Mouse (Mus musculus) cerebellum, postnatal 10 days (tissue): ENCODE results near the gene Ralb.

Source experiments
- DNase-seq, 2 experiments: peaks; one replicate each; pipeline ENCODE4 v3.0.0; 2021; ENCODE audit warnings: mixed read lengths in 2 of 2

The Ralb gene

DNA sequence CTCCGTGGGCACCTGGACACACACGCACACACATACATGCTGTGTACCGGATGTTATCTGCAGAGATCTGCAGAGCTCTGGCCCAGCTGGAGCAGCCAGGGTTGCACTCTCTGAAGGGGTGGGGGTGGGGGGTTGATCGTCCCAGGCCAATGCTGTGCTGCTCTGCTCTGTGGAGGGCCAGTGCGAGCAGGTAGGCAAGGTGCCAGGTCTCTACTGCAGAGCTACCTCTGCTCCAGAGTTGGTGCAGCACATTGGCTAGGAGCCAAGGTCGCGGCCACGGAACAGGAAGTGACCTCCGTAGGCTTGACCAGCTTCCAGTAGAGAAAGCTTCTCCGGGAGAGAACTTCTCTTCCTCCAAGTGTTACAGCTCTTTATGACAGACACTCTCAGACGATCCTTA is 12.5 kb downstream of the Ralb start:
- DNase-seq, result peak; percentile 58 to 62

DNA sequence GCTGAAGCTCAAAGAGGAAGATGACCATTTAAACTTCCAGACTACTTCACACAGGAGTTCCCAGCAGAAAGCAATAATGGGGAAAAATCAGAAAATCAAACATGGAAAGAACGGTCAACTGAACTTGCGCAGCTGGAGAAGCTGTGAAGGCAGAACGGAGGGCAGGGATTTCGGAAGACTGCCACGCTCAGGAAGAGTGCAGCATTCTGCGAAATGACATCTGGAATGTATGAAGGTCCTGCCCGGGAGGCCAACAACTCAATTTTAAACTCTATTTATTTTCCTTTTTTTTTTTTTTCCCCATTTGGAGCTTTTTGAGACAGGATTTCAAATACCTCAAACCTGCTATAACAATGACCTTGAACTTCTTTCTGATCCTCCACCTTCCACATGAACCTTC is 13.8 kb downstream of the Ralb start:
- DNase-seq, result no peak

DNA sequence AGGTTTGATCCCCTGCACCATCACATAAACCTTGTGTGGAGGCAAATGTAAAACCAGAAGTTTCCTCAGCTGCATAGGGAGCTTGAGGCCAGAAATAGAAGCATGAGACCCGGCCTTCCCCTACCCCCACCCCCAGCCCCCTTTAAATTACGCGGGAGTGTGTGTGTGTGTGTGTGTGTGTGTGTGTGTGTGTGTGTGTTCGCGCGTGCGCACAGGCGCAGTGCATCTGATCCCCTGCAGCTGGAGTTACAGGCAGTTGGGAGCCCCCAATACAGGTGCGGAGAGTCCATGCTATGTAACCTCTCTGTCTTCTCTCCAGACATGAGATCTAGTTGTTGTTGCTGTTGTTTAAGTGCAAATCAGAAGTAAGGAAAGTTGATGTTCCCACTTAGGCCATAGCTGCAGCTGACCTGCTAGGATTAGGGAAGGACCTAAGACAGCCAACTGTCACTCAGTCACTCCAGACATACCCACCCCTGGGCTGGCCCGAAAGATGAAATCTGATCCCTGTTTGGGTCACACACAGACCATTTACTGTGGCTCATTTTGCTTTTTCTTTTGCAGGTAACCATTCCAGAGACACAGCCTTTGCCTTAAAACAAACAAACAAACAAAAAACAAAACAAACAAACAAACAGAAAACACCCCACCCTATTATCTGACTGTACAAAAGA is 16.5 kb downstream of the Ralb start:
- no peak for DNase-seq

DNA sequence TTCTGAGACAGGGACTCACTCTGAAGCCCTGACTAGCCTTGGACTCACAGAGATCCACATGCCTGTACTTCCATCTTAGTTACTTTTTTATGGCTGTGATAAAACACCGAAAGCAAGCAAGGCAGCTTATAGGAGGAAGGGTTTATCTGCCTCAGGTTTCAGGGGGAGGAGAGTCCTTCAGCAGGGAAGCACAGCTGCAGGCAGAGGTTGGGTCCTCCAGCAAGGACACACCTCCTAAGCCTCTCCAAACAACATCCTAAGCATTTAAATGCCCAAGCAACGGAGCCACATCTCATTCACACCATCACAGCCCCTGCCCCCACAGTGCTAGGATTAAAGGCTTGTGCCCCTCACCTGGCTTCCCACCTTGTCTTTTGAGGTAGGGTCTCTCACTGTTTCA is 18.8 kb downstream of the Ralb start:
- DNase-seq, result no peak

DNA sequence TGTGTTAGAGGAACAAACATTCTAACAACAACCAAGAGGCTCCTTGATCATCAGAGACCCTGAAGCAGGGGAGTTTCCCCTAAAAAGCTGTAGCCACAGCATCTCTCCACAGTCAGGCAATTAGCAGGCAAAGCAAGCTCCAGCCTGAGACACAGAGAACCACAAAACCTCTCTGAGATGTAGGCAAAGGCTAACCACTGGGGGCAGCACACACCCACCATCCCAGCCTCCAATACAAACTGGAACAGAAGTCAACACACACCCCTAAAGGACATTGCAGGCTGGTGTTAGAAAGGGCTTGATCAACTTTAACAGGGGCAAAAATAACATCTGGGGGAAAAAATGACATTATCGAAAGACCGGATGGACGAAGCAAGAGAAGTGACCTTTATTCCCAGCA is 20.1 kb downstream of the Ralb start:
- DNase-seq, result peak; percentile 60 to 69

DNA sequence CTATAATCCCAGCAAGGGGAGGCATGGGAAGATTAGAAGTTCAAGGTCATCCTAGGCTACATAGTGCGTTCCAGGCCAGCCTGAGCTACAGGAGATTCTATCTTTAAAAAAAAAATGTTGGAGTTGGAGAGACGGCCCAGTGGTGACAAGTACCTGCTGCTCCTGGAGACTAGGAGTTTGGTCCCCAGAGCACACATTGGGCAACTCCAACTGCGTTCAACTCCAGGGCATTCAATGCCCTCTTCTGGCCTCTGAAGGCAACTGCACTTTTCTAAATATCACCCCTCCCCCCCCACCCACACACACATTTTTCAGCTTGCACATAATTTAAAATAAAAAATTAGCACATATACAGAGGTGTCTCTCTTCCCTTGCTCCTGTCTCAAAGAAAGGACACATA is 21.7 kb downstream of the Ralb start:
- DNase-seq, result no peak

DNA sequence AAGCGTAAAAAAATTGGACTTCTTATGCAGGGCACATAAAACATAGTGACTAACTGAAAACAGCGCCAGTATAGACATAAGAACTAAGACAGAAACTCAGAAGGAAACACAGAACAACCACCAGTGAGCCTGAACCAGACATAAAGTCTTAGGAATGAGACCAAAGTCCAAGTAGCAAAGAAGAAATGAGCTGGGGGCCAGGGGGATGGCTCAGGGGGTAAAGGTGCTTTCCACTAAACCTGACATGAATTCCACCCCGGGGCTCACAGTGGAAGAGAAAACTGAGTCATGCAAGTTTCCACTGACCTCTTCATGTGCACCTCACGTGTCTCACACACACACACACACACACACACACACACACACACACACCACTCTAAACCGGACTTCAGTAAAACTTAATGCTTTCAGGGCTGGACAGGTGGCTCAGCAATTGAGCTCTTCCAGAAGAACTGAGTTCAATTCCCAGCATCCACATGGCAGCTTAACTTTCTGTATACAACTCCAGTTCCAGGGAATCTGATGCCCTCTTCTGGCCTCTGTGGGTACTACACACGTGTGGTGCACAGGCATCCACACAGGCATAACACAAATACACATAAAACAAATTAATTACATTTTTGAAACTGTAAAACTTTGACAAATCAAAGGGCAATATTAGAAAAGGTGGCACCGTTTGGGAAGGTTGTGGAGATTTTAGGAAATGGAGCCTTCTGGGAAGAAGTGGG is 23.2 kb downstream of the Ralb start:
- peak in 1 of 2 experiments; percentile 24 for DNase-seq

DNA sequence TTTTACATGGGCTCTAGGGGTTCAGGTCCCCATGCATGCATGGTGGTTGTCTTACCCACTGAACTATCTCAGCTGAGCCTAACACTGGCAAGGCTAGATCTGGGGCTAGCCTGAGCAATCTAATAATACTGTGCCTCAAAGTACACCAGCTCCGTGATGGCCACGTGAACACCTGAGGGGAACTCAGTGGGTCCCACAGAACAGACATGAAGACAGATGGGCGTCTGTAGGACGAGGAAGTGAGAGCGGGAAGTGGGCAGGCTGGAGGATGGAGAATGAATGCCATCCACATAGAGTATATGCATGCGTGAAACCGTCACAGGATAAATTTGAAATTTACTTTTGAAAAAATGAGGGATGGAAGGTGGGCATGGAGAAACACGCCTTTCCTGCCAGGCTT is 23.9 kb downstream of the Ralb start:
- no peak for DNase-seq

DNA sequence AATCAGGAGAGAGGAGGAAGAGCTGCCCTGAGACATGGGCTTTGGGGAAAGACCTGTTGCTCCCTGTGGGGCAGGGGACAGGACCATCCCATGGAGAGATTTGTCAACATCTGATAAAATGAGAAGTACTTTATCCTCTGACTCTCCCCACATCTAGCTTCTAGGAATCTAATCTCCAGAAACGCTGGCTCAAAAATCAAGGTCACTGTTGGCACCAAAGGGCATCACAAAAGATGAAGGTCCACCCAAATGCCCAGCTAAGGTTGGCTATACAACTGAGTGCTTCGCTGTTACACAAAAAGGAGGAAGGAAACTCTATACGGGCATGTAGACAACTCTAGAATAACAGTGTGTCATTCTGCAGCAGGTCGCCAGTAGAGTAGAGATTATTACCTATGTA is 25.0 kb downstream of the Ralb start:
- DNase-seq, result no peak

DNA sequence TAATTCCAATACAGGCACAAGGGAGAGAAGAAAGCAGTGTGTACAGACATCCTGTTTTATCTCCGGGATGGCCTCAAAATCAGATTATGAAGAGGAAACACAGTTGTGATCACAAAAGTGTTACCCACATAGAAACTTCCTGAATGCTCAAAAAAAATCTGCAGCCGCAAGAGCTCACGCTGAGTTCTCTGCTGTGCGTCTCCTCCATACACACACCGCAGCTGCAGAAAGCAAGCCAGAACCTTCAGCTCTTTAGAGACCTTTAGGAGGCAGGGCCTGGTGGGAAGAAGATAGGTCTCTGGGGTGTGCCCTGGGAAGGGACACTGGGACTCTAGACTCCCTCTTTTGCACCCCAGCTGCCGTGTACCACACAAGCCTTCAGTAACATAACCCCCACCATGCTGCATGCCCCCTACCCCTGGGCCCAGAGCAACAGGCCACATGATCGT is 27.7 kb downstream of the Ralb start:
- DNase-seq, result no peak

DNA sequence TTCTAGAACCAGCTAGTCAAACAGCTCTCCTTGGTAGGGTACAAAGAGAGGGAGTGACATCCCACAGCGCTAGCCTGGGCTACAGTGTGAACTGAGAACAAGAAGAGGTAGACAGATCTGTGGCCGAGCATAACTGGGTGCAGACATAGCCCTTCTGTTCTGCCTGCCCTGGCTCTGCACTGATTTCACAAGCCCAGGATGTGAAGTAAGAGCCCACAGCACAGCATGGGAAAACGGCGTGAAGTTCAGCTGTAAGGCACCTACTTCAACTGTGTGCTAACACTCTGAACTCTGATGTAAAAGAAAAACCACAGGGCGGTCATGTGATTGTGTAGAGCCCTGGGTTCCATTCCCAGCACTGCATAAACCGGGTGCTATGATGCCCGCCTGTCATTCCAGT is 29.9 kb downstream of the Ralb start:
- no peak for DNase-seq

DNA sequence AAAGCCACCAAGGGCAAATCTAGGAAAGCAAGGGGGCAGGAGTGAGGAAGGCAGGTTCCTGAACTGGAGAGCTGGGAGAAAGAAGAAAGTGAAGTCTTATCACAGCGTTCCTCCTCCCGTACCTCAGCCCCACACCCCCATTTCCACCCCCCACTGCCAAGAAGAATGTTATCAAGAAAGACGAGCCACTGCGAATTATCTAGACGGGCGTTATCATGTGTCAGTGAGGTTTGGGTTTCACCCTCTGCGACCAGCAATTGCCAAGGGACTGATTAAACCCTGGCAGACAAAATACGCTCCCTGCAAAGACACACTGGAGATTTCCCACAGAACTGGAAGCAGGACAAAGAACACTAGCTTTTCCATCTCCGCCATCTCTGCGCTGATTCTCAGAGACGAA is 31.9 kb downstream of the Ralb start:
- no peak for DNase-seq

DNA sequence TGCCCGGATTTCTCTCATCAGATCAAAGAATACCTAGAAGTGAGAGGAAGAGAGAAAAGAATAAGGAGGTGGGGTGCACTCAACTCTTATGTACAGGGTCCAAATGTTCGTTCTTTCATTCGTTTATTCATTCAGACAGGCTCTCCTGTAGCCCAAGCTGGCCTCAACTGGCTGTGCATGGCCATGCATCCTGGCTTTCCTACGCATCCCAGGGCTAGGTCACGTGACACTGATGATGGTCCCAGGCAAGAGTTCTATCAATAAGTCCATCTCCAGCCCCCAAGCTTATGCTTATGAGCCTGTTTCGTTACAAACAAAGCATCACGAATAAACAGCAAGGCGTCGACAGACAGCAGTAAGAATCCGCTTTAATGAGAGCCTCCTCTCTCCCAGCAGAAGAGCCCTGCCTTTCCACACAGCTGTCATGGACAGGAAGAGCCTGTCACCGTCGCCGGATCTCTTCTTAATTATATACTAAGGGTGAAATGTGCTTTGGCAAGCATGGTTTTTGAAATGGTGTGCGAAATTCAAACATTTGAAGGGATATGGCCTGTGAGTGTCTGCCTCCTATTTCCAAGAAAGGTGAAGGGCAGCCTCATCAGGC is 32.7 kb downstream of the Ralb start:
- no peak for DNase-seq

DNA sequence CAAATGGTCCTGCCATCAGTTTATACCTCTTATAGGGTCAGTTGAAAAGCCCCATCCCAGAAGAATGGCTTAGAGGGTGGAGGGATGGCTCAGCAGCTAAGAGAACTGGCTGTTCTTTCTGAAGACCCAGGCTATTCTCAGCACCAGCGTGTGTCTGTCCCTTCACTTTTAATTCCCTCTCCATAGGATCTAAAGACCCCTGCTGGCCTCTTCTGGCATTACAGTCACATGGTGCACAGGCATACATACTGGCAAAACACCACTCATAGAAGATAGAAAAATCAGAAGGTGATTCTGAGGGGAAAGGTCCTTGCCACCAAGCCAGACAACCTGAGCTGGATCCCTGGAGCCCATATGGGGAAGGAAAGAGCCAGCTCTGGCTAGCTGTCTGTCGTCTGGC is 41.2 kb downstream of the Ralb start:
- DNase-seq, result peak; percentile 78 to 81

DNA sequence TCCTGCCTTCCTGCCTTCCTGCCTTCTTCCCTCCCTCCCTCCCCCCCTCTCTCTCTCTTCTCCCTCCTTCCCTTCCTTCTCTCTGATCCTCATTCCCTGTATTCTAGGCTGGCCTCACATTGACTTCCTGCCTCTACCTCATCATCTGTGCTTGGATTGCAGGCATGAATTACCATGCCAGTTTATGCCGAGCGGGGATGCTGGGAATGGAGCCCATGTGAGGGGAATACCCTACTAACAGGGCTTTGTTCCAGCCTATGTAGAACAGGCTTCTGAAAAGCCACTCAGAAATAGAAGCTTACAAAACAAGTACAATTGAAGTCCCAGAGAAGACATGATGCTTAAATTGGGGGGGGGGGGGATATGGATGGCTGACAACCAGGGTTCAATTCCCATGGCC is 44.5 kb downstream of the Ralb start:
- peak; percentile 46 to 51 for DNase-seq

DNA sequence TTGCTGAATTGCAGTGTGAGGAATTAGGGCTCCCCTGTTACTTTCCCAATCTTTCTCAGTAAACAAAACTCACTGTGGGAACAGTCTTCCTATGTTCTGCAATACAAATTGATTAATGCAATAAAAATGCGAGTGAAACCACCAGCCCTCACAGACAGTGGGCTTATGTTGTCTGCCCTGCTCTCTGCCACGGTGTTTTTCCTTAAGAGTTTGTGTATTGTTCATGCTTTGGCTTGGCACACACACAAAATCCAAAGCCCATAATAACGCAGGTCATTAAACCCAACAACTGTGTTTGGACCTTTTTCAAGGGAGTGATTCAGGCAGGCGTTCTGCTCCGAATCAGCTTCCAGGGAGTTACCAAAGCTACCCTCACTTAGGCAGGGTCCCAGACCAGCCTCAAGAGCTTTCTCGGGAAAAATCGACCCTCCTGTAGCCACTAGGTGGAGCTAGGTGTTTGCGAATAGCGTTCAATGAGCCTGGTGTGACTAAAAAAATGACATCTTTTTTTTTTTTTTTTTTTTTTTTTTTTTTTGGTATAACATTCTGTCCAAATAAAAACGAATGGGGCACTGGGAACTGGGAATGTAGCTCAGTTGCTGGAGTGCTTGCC is 46.5 kb downstream of the Ralb start:
- peak; percentile 83 to 87 for DNase-seq

DNA sequence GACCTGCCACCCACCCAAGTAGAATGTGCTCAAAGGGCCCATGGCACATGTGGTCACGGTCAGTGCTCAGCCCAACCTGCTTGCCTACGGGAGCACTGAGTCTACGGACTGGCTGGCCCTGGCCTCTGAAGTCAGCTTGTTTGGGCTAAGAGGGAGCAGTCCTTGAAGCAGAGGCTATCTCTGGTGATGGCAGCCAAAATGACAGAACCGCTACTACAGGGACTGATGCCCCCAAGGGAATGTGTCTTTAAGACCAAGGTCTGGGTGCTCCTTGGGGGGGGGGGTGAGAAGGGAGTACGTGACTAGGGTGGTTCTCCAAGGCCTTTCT is 47.1 kb downstream of the Ralb start:
- no peak for DNase-seq

DNA sequence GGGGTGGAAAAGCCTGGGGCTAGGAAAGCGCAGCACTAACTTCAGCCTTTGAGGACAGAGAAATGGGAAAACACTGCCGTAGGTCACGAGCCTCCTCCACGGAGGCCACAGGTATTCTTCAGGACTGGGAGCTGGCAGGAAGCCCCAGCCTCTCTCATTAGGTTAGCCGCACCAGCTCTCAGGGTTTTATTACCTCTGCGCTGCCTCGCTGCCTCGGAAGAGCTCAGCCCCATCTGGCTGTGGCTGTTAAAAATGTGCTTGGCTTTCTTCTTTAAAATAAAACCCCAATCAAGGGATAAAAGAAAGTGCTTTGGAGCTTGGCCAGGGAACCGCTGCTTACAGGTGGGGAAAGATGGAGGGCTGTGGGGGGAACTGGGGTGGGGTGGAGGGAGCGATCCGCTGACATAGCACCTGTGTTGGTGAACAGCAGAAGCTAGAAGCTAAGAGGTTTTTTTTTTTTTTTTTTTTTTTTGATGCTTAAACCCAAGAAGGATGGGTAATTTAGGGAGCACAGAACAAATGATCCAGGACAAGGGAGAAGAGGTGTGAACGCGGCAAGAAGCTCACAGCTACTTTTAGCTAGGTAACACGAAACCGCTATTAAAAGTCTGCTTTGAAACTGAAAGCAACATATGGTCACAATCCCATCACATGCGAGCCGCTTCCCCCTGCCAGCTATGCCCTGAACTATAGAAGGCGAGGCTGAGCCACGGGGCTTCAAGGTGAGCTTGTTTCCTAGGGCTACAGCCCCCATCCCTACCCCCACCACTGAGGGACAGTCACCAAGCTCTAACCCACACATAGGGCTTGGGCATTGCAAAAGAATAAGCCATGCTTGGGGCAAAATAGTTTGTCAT is 47.7 kb downstream of the Ralb start:
- DNase-seq, result no peak

DNA sequence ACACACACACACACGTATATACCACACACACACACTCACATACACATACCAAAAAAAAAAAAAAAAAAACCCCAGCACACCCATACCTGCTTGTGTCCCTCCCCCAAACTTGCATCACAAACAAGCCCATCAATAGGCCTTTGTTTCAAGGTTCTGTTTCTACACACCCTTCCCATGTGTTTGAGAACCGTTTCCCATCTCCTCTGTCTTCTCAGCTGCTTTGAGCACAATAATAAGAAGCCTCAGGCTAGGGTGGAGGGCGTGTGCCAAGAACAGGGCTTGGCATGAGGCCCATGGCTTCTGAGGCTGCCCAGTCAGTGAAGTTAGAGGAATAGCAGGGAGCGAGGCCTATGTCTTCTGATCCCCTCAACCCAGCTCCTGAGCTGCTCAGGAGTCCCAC is 50.9 kb downstream of the Ralb start:
- DNase-seq, result peak; percentile 70 to 86

DNA sequence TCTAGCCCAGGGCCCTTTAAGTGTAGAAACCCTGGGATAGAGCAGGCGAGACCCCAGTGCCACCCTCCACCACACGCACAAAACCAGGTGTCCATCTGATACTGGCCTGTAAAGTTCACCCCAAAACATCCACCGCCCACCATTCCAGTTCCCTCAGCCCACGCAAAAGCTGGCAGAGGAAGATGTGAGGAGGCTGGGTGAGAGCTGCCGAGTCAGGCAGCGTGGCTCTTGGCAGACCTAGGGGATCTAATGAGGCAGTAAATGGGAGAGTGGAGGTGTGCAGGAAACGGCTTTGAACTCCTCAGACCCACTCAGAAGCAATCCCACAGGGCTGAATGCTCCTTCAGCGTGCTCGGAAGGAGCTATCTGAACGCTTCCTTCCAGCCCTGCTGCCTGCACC is 53.2 kb downstream of the Ralb start:
- DNase-seq, result no peak

DNA sequence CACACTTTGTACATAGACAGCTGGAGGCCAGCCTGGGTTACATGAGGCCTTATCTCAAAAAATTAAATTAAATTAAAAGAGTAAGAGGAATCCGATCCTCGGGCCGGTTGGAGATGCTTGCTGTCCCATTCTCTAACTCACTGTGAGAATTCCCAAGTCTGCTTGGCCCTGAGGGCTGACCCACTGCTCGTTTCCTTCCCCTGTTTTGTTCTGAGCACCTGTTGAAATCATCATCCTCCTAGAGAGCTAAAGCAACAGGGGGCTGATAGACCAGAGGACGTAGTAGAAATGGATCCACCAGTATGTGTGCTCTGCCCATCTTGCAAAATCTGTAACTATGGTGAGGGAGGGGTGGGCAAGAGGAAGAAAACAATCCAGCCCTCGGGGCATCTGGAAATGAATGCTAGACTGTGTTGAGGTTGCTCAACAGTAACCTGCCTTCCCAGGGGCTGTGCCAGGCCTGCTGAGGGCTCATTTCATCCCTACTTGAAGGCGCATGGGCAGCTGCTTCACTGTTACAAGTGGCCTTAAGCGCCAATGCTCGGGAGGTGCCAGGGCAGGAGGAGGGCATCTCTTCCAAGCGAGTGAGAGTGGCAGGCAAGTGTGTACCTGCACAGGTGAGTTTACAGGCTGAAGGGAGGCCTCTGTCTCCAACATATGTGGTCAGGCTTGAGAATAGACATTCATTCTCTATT is 53.8 kb downstream of the Ralb start:
- no peak for DNase-seq

DNA sequence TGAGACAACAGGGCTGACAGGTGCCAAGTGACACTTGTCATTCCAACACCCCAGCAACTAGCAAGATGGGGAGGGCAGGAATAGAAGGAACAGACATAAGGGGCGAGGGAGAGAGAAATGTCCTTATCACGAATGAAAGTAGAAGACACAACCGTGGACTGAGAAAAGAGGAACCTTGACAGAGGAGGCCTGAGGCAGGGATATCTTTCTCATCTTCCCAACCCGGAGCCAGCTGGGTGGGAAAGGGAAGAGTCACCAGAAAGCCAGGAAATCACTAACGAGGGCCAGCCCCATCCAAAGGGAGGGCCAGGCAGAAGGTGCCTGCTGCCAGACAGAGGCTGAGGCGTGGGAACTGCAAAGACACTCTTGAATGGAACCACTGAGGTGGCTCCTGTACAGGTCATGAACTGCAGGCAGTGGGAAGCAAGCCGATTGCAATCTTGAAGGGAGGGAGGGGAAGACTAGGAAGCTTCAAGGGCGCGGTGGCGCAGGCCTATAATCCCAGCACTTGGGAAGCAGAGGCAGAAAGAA is 57.8 kb downstream of the Ralb start:
- no peak for DNase-seq
